Mouse (Mus musculus) ES-E14 (cell line): ENCODE data around the gene Hesx1. TPM values are rescaled to one million over a fixed set of nuclear protein-coding genes. Genes with fewer than 3 reads are reported as not detected.

Source experiments
- DNase-seq: peaks from one replicate; pipeline ENCODE4 v3.0.0-alpha.2; 2013; ENCODE audit warnings: low read depth, low spot score
- H3K27ac ChIP-seq: 2 replicates; pipeline ENCODE4 v1.5.1; 2012; ENCODE audit warnings: low read depth, mild to moderate bottlenecking, low read length, moderate library complexity, mixed read lengths; ENCODE audit not compliant: poor library complexity, insufficient read depth, severe bottlenecking
- H3K36me3 ChIP-seq: 2 replicates; pipeline ENCODE4 v1.6.1; 2012; ENCODE audit warnings: mild to moderate bottlenecking, low read length, moderate library complexity, mixed read lengths; ENCODE audit not compliant: control insufficient read depth, poor library complexity, insufficient read depth, severe bottlenecking
- H3K4me1 ChIP-seq, 2 experiments: fragments of 150-350 bp in 1 of 2; sonication (generic) in 1 of 2; 2 replicates each; pipeline ENCODE4 v1.6.1; 2012; ENCODE audit warnings: low read length in 2 of 2, mild to moderate bottlenecking in 1 of 2, mixed read lengths in 1 of 2; ENCODE audit not compliant: control insufficient read depth in 2 of 2, insufficient read depth in 2 of 2, poor library complexity in 1 of 2
- H3K4me3 ChIP-seq, 2 experiments: fragments of 150-350 bp in 1 of 2; sonication (generic) in 1 of 2; 2 replicates each; pipeline ENCODE4 v1.5.1; 2012; ENCODE audit warnings: low read length in 2 of 2, low read depth in 1 of 2, mild to moderate bottlenecking in 1 of 2, mixed read lengths in 1 of 2; ENCODE audit not compliant: insufficient read depth in 1 of 2, poor library complexity in 1 of 2, severe bottlenecking in 1 of 2
- H3K9ac ChIP-seq: 2 replicates; pipeline ENCODE4 v1.6.1; 2012; ENCODE audit warnings: low read depth, mild to moderate bottlenecking, low read length, mixed read lengths; ENCODE audit not compliant: poor library complexity, insufficient read depth, severe bottlenecking
- H3K9me3 ChIP-seq: fragments of 150-350 bp; sonication (generic); 2 replicates; pipeline ENCODE4 v1.6.1; 2012; ENCODE audit warnings: low read depth, mild to moderate bottlenecking, low read length; ENCODE audit not compliant: control insufficient read depth, insufficient read depth
- CHD2 ChIP-seq: IDR thresholded peaks from 2 replicates; pipeline ENCODE4 v1.6.1; 2014; ENCODE audit warnings: mild to moderate bottlenecking, low read depth, low read length, inconsistent platforms
- HCFC1 ChIP-seq: IDR thresholded peaks from 2 replicates; pipeline ENCODE4 v1.6.1; 2012; ENCODE audit warnings: low read length, inconsistent platforms, borderline replicate concordance; ENCODE audit not compliant: insufficient read depth
- MAFK ChIP-seq: IDR thresholded peaks from 2 replicates; pipeline ENCODE4 v1.6.1; 2014; ENCODE audit warnings: mild to moderate bottlenecking, low read depth, low read length, inconsistent platforms; ENCODE audit not compliant: insufficient read depth
- ZC3H11A ChIP-seq: IDR thresholded peaks from 2 replicates; pipeline ENCODE4 v1.6.1; 2012; ENCODE audit warnings: low read depth, mild to moderate bottlenecking, inconsistent platforms, low read length, borderline replicate concordance
- ZNF384 ChIP-seq: IDR thresholded peaks from 2 replicates; pipeline ENCODE4 v1.6.1; 2012; ENCODE audit warnings: low read depth, low read length, inconsistent platforms
- in situ Hi-C, 2 experiments: fragments of 600-800 bp; cut with MboI; formaldehyde crosslinking; loops; one replicate each; pipeline ENCODE4 v1.15.1; 2025; ENCODE audit warnings: low sequenced_read_pairs in 2 of 2, inconsistent platforms in 1 of 2; ENCODE audit not compliant: unreplicated experiment in 2 of 2
- total RNA-seq: library from RNA; depleted of rRNA; stranded (reverse); fragments of 300-350 nt; gene quantifications from 2 replicates; pipeline ENCODE4 v1.2.3, GENCODE M21; 2012

Hesx1 gene
- total RNA-seq, 1 experiment: 0.31 TPM

DNA sequence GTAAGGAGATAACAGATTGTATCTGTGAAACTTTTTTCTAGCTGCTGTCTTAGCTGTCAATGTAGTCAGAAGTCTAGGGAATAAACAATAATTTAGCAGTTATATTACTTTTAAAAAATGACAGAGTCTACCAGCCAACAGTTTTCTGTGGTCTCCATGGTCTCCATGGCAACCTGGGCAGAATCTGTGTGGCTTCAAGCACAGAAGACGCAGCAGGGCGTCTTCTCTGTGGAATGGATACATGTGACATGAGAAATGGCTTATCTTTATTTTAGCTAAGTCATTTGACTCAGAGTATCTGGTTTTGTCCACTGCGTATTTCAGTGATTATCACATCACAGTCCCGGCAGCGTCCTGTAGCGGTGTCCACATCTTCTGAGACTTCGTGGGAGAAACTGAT lies 18.0 kb upstream of the Hesx1 start:
- Histone ChIP-seq H3K9ac (no peak overlapping the region), H3K27ac (no peak overlapping the region), H3K9me3 (no peaks in the 10 kb centered on the region), H3K4me3 (no peak overlapping the region), H3K36me3 (no peaks in the 10 kb centered on the region), H3K4me1 (0 out of 4 replicates have a peak, but pooled peaks cover 0 to 4% of the 10 kb centered on the region in 2 experiments)
- no peak for TF ChIP-seq ZC3H11A
- no peak for TF ChIP-seq HCFC1
- no peak for TF ChIP-seq CHD2
- DNase-seq: no peak
- in situ Hi-C loops: no loop called here

DNA sequence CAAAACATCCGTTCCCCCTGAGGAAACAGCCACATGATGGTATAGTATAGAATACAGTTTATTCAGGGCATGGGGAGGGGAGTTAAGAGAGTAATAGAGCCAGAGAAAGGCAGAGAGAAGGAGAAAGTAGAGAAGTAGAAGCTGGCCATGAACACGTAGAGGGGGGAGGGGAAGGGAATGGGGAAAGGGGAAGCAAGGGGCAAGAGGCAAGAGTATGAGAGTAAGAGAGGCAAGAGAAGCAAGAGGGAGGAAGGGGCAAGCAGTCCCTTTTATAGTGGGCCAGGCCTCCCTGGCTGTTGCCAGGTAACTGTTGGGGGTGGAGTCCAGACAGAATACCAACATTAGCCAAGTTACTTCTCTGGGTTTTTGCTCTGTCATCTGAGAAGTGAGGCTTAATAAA lies 16.7 kb upstream of the Hesx1 start:
- TF ChIP-seq ZNF384 (no peak), HCFC1 (no peak), ZC3H11A (no peak), MAFK (no peak), CHD2 (no peak)
- no peak overlapping the region for H3K27ac ChIP-seq
- H3K36me3 ChIP-seq: no peaks in the 10 kb centered on the region
- peaks cover 1 to 6% of the 10 kb centered on the region in 2 experiments; a peak in 1 of 4 replicates for H3K4me1 ChIP-seq
- DNase-seq: no peak
- no peak overlapping the region for H3K9ac ChIP-seq
- in situ Hi-C loops: no loop called here
- H3K9me3 ChIP-seq: no peaks in the 10 kb centered on the region
- H3K4me3 ChIP-seq: no peak overlapping the region; a peak in 1 of 4 replicates

DNA sequence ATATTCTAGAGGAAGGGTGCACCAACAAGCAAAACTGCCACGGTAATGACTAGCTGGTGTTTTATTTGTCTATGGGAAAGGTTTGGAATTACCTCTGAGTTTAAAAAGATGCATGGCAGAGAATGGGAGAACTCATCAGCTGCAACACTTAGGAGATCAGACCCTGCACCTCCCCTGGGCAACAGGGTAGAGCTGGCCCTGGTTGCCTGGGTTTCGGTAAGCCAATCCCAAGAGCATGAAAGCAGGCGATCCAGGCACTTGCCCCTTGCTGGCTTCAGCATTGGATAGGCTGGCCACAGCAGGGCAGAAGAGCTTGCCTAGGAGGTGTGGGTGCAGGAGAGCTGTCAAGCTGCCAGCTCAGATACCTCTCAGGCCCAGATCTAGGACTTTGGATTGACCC lies 14.4 kb upstream of the Hesx1 start:
- DNase-seq: no peak
- no peak overlapping the region for H3K4me3 ChIP-seq
- no peaks in the 10 kb centered on the region for H3K36me3 ChIP-seq
- TF ChIP-seq CHD2 (no peak), MAFK (no peak), ZNF384 (no peak), ZC3H11A (no peak), HCFC1 (no peak)
- H3K9ac ChIP-seq: no peak overlapping the region
- no peaks in the 10 kb centered on the region for H3K9me3 ChIP-seq
- H3K27ac ChIP-seq: no peak overlapping the region
- H3K4me1 ChIP-seq: peaks cover 1 to 6% of the 10 kb centered on the region in 2 experiments; a peak in 1 of 4 replicates
- in situ Hi-C loops: no loop called here

DNA sequence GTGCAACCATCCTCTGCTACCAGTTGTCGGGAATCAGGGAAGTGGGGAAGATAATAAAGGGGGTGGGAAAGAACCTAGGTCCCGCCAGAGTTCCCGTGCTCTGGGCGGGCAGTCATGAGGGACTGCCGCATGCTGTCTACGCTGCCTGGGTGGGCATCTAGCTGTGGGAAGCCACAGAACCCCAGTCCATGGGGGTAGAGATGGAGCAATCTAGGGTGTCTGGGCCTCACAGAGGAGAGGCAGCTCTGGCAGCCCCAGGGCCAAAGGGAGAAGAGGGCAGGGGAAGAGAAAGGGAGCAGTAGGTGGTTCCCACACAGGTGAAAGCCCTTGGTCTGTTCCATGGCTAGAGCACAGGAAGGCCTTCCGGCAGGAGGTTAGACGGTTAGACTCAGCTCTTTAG lies 13.2 kb upstream of the Hesx1 start:
- no peak for DNase-seq
- TF ChIP-seq ZNF384: no peak
- no peak for TF ChIP-seq ZC3H11A
- TF ChIP-seq HCFC1: no peak
- no peak for TF ChIP-seq CHD2
- TF ChIP-seq MAFK: no peak
- Histone ChIP-seq H3K36me3 (no peaks in the 10 kb centered on the region), H3K4me1 (peaks cover 1 to 6% of the 10 kb centered on the region in 2 experiments; a peak in 1 of 4 replicates), H3K9ac (no peak overlapping the region), H3K4me3 (no peak overlapping the region), H3K9me3 (no peaks in the 10 kb centered on the region), H3K27ac (no peak overlapping the region)
- in situ Hi-C loops: no loop called here
